Mouse (Mus musculus) stomach, embryonic 15.5 days (tissue): ENCODE results near the gene Dennd2a. TPM values are rescaled to one million over a fixed set of nuclear protein-coding genes. Genes with fewer than 3 reads are reported as not detected.
A peak's percentile ranks its signal among the peaks of the same experiment; 100 is the strongest.

Source experiments
- ATAC-seq: fragments of 200-750 bp; cut with Nextera tagmentation; 2 replicates; pipeline ENCODE4 v1.8.0; 2017; ENCODE audit warnings: low read depth, moderate number of reproducible peaks, moderate TSS enrichment; ENCODE audit not compliant: insufficient read depth, low FRiP score
- H3K27ac ChIP-seq: fragments of 300-500 bp; sonication (generic); 2 replicates; pipeline ENCODE4 v1.5.1; 2015; ENCODE audit warnings: mild to moderate bottlenecking, inconsistent platforms
- H3K27me3 ChIP-seq: fragments of 300-500 bp; sonication (generic); replicated peaks from 2 replicates; pipeline ENCODE4 v1.6.1; 2015; ENCODE audit warnings: inconsistent platforms
- H3K36me3 ChIP-seq: fragments of 300-500 bp; sonication (generic); 2 replicates; pipeline ENCODE4 v1.6.1; 2015; ENCODE audit warnings: inconsistent platforms
- H3K4me1 ChIP-seq: fragments of 300-500 bp; sonication (generic); 2 replicates; pipeline ENCODE4 v1.6.1; 2015; ENCODE audit warnings: inconsistent platforms
- H3K4me2 ChIP-seq: fragments of 300-500 bp; sonication (generic); 2 replicates; pipeline ENCODE4 v1.6.1; 2015; ENCODE audit warnings: mild to moderate bottlenecking, inconsistent platforms
- H3K4me3 ChIP-seq: fragments of 300-500 bp; sonication (generic); replicated peaks from 2 replicates; pipeline ENCODE4 v1.5.1; 2015; ENCODE audit warnings: inconsistent platforms
- H3K9ac ChIP-seq: fragments of 300-500 bp; sonication (generic); 2 replicates; pipeline ENCODE4 v1.6.1; 2015; ENCODE audit warnings: inconsistent platforms
- H3K9me3 ChIP-seq: fragments of 300-500 bp; sonication (generic); 2 replicates; pipeline ENCODE4 v1.6.1; 2016; ENCODE audit warnings: inconsistent platforms
- WGBS: fragments of 180-500 bp; shearing (Covaris S2); methylation state at CpG from one replicate; pipeline ENCODE4 v1.1.7; 2015; 5-methylcytosine and 5-hydroxymethylcytosine counted together
- polyA plus RNA-seq: library from polyadenylated mRNA; unstranded; fragments of >200 nt; fragmentation: Nextera tagmentation; extraction: Ambion mirVana; gene quantifications from 2 replicates; pipeline ENCODE4 v1.2.1, GENCODE M21; 2015

Dennd2a gene
- polyA plus RNA-seq, 1 experiment from 2014 or later, result 13.4 TPM

GRCm38 (mm10) chr6:39534944-39535343, 22.7 kb downstream of the Dennd2a start:
- Histone ChIP-seq H3K4me2 (no peak overlapping the region), H3K36me3 (no peaks in the 10 kb centered on the region; the same call in 1 of the 2 replicates), H3K9ac (no peak overlapping the region), H3K4me3 (no peak overlapping the region), H3K9me3 (no peaks in the 10 kb centered on the region), H3K4me1 (peaks cover 15% of the 10 kb centered on the region), H3K27ac (no peak overlapping the region), H3K27me3 (no peaks in the 10 kb centered on the region)
- ATAC-seq, result no peak

GRCm38 (mm10) chr6:39528671-39529535, 28.8 kb downstream of the Dennd2a start:
- H3K4me2 ChIP-seq, result peak overlapping the region; percentile 27; the same call in 1 of the 2 replicates
- no peaks in the 10 kb centered on the region for H3K27me3 ChIP-seq
- no peaks in the 10 kb centered on the region; the same call in 1 of the 2 replicates for H3K36me3 ChIP-seq
- peaks cover 13% of the 10 kb centered on the region for H3K4me1 ChIP-seq
- H3K27ac ChIP-seq, result peak overlapping the region; percentile 70
- H3K9ac ChIP-seq, result no peak overlapping the region
- peak; percentile 84; the same call in 1 of the 2 replicates for ATAC-seq
- 45% methylated on average over 12 of the region's 12 CpGs for WGBS
- no peak overlapping the region for H3K4me3 ChIP-seq
- no peaks in the 10 kb centered on the region for H3K9me3 ChIP-seq

- no peak overlapping the region for H3K9ac ChIP-seq
- H3K27me3 ChIP-seq, result no peaks in the 10 kb centered on the region
- H3K36me3 ChIP-seq, result no peaks in the 10 kb centered on the region; the same call in 1 of the 2 replicates
- H3K27ac ChIP-seq, result no peak overlapping the region
- H3K9me3 ChIP-seq, result no peaks in the 10 kb centered on the region
- 70% methylated on average over 4 of the region's 4 CpGs for WGBS
- H3K4me1 ChIP-seq, result peaks cover 13% of the 10 kb centered on the region
- H3K4me3 ChIP-seq, result no peak overlapping the region
- no peak for ATAC-seq
- H3K4me2 ChIP-seq, result no peak overlapping the region
Measured at GRCm38 (mm10) chr6:39527811-39528210, 29.9 kb downstream of the Dennd2a start.

- H3K4me3 ChIP-seq, result no peak overlapping the region
- no peak overlapping the region for H3K27ac ChIP-seq
- H3K4me2 ChIP-seq, result no peak overlapping the region
- H3K9me3 ChIP-seq, result no peaks in the 10 kb centered on the region
- H3K36me3 ChIP-seq, result no peaks in the 10 kb centered on the region; the same call in 1 of the 2 replicates
- ATAC-seq, result no peak
- no peaks in the 10 kb centered on the region for H3K27me3 ChIP-seq
- WGBS, result 86% methylated on average over 7 of the region's 7 CpGs
- H3K9ac ChIP-seq, result no peak overlapping the region
- peaks cover 13% of the 10 kb centered on the region for H3K4me1 ChIP-seq
Measured at GRCm38 (mm10) chr6:39527337-39527784, 30.3 kb downstream of the Dennd2a start.

- Histone ChIP-seq H3K4me1 (peaks cover 13% of the 10 kb centered on the region), H3K4me2 (no peak overlapping the region), H3K4me3 (no peak overlapping the region), H3K27me3 (no peaks in the 10 kb centered on the region), H3K27ac (no peak overlapping the region), H3K9ac (no peak overlapping the region), H3K36me3 (no peaks in the 10 kb centered on the region; the same call in 1 of the 2 replicates), H3K9me3 (no peaks in the 10 kb centered on the region)
- ATAC-seq, result no peak
- WGBS, result 72% methylated on average over 8 of the region's 10 CpGs
Measured at GRCm38 (mm10) chr6:39526797-39527196, 30.9 kb downstream of the Dennd2a start.

- Histone ChIP-seq H3K36me3 (peaks cover 10% of the 10 kb centered on the region), H3K4me2 (no peak overlapping the region), H3K27ac (no peak overlapping the region), H3K4me1 (peaks cover 3% of the 10 kb centered on the region; the same call in 1 of the 2 replicates), H3K9ac (no peak overlapping the region), H3K4me3 (no peak overlapping the region), H3K27me3 (no peaks in the 10 kb centered on the region), H3K9me3 (no peaks in the 10 kb centered on the region)
- WGBS, result 90% methylated on average over 13 of the region's 13 CpGs
- no peak for ATAC-seq
Measured at GRCm38 (mm10) chr6:39523161-39523560, 34.5 kb downstream of the Dennd2a start.

GRCm38 (mm10) chr6:39522425-39522824, 35.2 kb downstream of the Dennd2a start:
- WGBS, result 46% methylated on average over 4 of the region's 5 CpGs
- H3K27me3 ChIP-seq, result no peaks in the 10 kb centered on the region
- H3K4me2 ChIP-seq, result no peak overlapping the region
- H3K9me3 ChIP-seq, result no peaks in the 10 kb centered on the region
- no peak overlapping the region for H3K9ac ChIP-seq
- no peak overlapping the region for H3K27ac ChIP-seq
- H3K4me3 ChIP-seq, result no peak overlapping the region
- ATAC-seq, result peak; percentile 78
- peaks cover 10% of the 10 kb centered on the region for H3K36me3 ChIP-seq
- no peaks in the 10 kb centered on the region for H3K4me1 ChIP-seq

- Histone ChIP-seq H3K4me3 (no peak overlapping the region), H3K9me3 (no peaks in the 10 kb centered on the region), H3K4me1 (peaks cover 8% of the 10 kb centered on the region), H3K27me3 (no peaks in the 10 kb centered on the region), H3K36me3 (peaks cover 10% of the 10 kb centered on the region; the same call in 1 of the 2 replicates), H3K4me2 (peak overlapping the region; percentile 22; the same call in 1 of the 2 replicates), H3K27ac (peak overlapping the region; percentile 83), H3K9ac (no peak overlapping the region)
- 31% methylated on average over 6 of the region's 6 CpGs for WGBS
- ATAC-seq, result peak; percentile 59; the same call in 1 of the 2 replicates
Measured at GRCm38 (mm10) chr6:39515739-39516131, 41.9 kb downstream of the Dennd2a start.

GRCm38 (mm10) chr6:39515040-39515738, 42.5 kb downstream of the Dennd2a start:
- Histone ChIP-seq H3K9ac (no peak overlapping the region), H3K4me3 (no peak overlapping the region)

GRCm38 (mm10) chr6:39503476-39503875, 54.2 kb downstream of the Dennd2a start:
- Histone ChIP-seq H3K27me3 (no peaks in the 10 kb centered on the region), H3K9me3 (no peaks in the 10 kb centered on the region)
- ATAC-seq, result no peak

More at GRCm38 (mm10) chr6:39515040-39515738, 42.5 kb downstream of the Dennd2a start:
- Histone ChIP-seq H3K36me3 (peaks cover 6% of the 10 kb centered on the region; the same call in 1 of the 2 replicates), H3K9me3 (no peaks in the 10 kb centered on the region), H3K4me2 (0 out of 2 replicates have a peak overlapping the region, but pooled peaks have one; percentile 22), H3K27me3 (no peaks in the 10 kb centered on the region), H3K4me1 (peaks cover 8% of the 10 kb centered on the region), H3K27ac (peak overlapping the region; percentile 83)
- peak; percentile 65; the same call in 1 of the 2 replicates for ATAC-seq
- WGBS, result 15% methylated on average over 11 of the region's 11 CpGs

GRCm38 (mm10) chr6:39497165-39497564, 60.5 kb downstream of the Dennd2a start:
- H3K36me3 ChIP-seq, result peaks cover 3% of the 10 kb centered on the region
- WGBS, result 92% methylated on average over 4 of the region's 4 CpGs
- H3K9me3 ChIP-seq, result no peaks in the 10 kb centered on the region
- H3K4me3 ChIP-seq, result no peak overlapping the region
- H3K4me1 ChIP-seq, result no peaks in the 10 kb centered on the region
- H3K27me3 ChIP-seq, result no peaks in the 10 kb centered on the region
- no peak overlapping the region for H3K9ac ChIP-seq
- no peak overlapping the region for H3K27ac ChIP-seq
- ATAC-seq, result no peak
- H3K4me2 ChIP-seq, result no peak overlapping the region

More at GRCm38 (mm10) chr6:39503476-39503875, 54.2 kb downstream of the Dennd2a start:
- Histone ChIP-seq H3K27ac (no peak overlapping the region), H3K4me3 (no peak overlapping the region), H3K9ac (no peak overlapping the region), H3K4me1 (no peaks in the 10 kb centered on the region), H3K4me2 (no peak overlapping the region), H3K36me3 (no peaks in the 10 kb centered on the region)
- 79% methylated on average over 7 of the region's 7 CpGs for WGBS
